Mouse (Mus musculus): ENCODE measurements at regions not wholly inside any gene's neighbourhood (a gene's known extent, or its start where the extent isn't known, plus 50 kb on each side); places are given as distances from the start of the nearest gene placed in this dataset.

- no peak for DNase-seq
Measured at GRCm38 (mm10) chr8:8762354-8762753, 72.0 kb upstream of the Arglu1 start.

GRCm38 (mm10) chr8:8758283-8758682 lies 68.0 kb upstream of the Arglu1 start:
- no peak for DNase-seq

GRCm38 (mm10) chr8:8751208-8751607 lies 60.9 kb upstream of the Arglu1 start:
- DNase-seq: no peak

- no peak for DNase-seq
Measured at GRCm38 (mm10) chr8:8746691-8747090, 56.4 kb upstream of the Arglu1 start.

GRCm38 (mm10) chr8:8745615-8746285 lies 55.4 kb upstream of the Arglu1 start:
- DNase-seq: no peak

Data from gastrocnemius, postnatal 10 days (tissue).